Mouse (Mus musculus): ENCODE data around the gene Col16a1. TPM values are rescaled to one million over a fixed set of nuclear protein-coding genes. Genes with fewer than 3 reads are reported as not detected.

Gene Col16a1
- total and polyA plus RNA-seq, 3 experiments: 0.25 to 0.50 TPM; not detected in 1

- no peaks in the 10 kb centered on the region for H3K9me3 ChIP-seq (replicated peaks; ENCODE audit: insufficient read depth, low read length)
- no peak for DNase-seq (ENCODE audit: low read depth, low spot score)
- TF ChIP-seq POLR2A (IDR thresholded peaks at IDR 0.05; ENCODE audit: control insufficient read depth in 1 of 2, insufficient read depth in 1 of 2, low read depth in 1 of 2, low read length in 2 of 2, poor library complexity in 1 of 2) (no peak), MAX (IDR thresholded peaks at IDR 0.05; ENCODE audit: low read length) (no peak), MYC (IDR thresholded peaks at IDR 0.05; ENCODE audit: low read depth, low read length) (no peak), NRF1 (IDR thresholded peaks at IDR 0.05; ENCODE audit: insufficient read depth, low read depth, low read length, poor library complexity, severe bottlenecking) (no peak), CHD1 (IDR thresholded peaks at IDR 0.05; ENCODE audit: low read depth, low read length) (no peak), RAD21 (IDR thresholded peaks at IDR 0.05; ENCODE audit: low read depth, low read length) (no peak), GABPA (IDR thresholded peaks at IDR 0.05; ENCODE audit: low read depth, low read length) (no peak), ETS1 (IDR thresholded peaks at IDR 0.05; ENCODE audit: low read depth, low read length) (no peak)
- H3K27ac ChIP-seq (ENCODE audit: control insufficient read depth, low read depth, low read length): no peak overlapping the region
- H3K79me2 ChIP-seq (ENCODE audit: control insufficient read depth, insufficient read depth, low read length, poor library complexity): no peaks in the 10 kb centered on the region
- H3K27me3 ChIP-seq (ENCODE audit: control insufficient read depth in 1 of 2, insufficient read depth in 2 of 2, low read length in 2 of 2): peaks cover 0 to 13% of the 10 kb centered on the region in 2 experiments; a peak in 2 of 4 replicates
- H3K36me3 ChIP-seq (ENCODE audit: control insufficient read depth in 1 of 2, insufficient read depth in 2 of 2, low read length in 2 of 2): no peaks in the 10 kb centered on the region
- no peak overlapping the region for H3K9ac ChIP-seq (ENCODE audit: control insufficient read depth, low read depth, low read length, poor library complexity, severe bottlenecking)
- no peak overlapping the region for H3K4me3 ChIP-seq (ENCODE audit: control insufficient read depth in 1 of 2, insufficient read depth in 1 of 2, low read depth in 2 of 2, low read length in 2 of 2)
- H3K4me1 ChIP-seq (ENCODE audit: control insufficient read depth in 1 of 2, insufficient read depth in 2 of 2, low read length in 2 of 2): no peaks in the 10 kb centered on the region
Measured at GRCm38 (mm10) chr4:130039351-130039750, 8.3 kb upstream of the Col16a1 start.

- no peaks in the 10 kb centered on the region for H3K4me1 ChIP-seq (ENCODE audit: control insufficient read depth in 1 of 2, insufficient read depth in 2 of 2, low read length in 2 of 2)
- peaks cover 0 to 13% of the 10 kb centered on the region in 2 experiments; a peak in 2 of 4 replicates for H3K27me3 ChIP-seq (ENCODE audit: control insufficient read depth in 1 of 2, insufficient read depth in 2 of 2, low read length in 2 of 2)
- H3K9ac ChIP-seq (ENCODE audit: control insufficient read depth, low read depth, low read length, poor library complexity, severe bottlenecking): no peak overlapping the region
- TF ChIP-seq SIN3A (IDR thresholded peaks at IDR 0.05; ENCODE audit: low read length) (no peak), TBP (IDR thresholded peaks at IDR 0.05; ENCODE audit: low read depth, low read length) (no peak), JUND (IDR thresholded peaks at IDR 0.05; ENCODE audit: low read depth, low read length) (no peak), MEF2A (IDR thresholded peaks at IDR 0.05; ENCODE audit: extremely low read depth, insufficient replicate concordance, low read depth, low read length, poor library complexity, severe bottlenecking) (no peak), ZC3H11A (IDR thresholded peaks at IDR 0.05; ENCODE audit: low read depth, low read length) (no peak), POLR2A (IDR thresholded peaks at IDR 0.05; ENCODE audit: control insufficient read depth in 1 of 2, insufficient read depth in 1 of 2, low read depth in 1 of 2, low read length in 2 of 2, poor library complexity in 1 of 2) (no peak), USF2 (IDR thresholded peaks at IDR 0.05; ENCODE audit: borderline replicate concordance in 1 of 2, insufficient read depth in 1 of 2, low read depth in 1 of 2, low read length in 2 of 2) (no peak), POLR2AphosphoS2 (IDR thresholded peaks at IDR 0.05; ENCODE audit: low read length) (no peak), UBTF (IDR thresholded peaks at IDR 0.05; ENCODE audit: borderline replicate concordance, insufficient read depth, low read depth, low read length) (no peak), RCOR1 (IDR thresholded peaks at IDR 0.05; ENCODE audit: low read depth, low read length) (no peak), ETS1 (IDR thresholded peaks at IDR 0.05; ENCODE audit: low read depth, low read length) (no peak), E2F4 (IDR thresholded peaks at IDR 0.05; ENCODE audit: borderline replicate concordance, low read depth, low read length) (no peak), NELFE (IDR thresholded peaks at IDR 0.05; ENCODE audit: low read depth, low read length) (no peak), KAT2A (conservative IDR thresholded peaks at IDR 0.05; ENCODE audit: low read depth, low read length) (no peak), ZMIZ1 (IDR thresholded peaks at IDR 0.05; ENCODE audit: low read depth, low read length) (no peak), MYB (IDR thresholded peaks at IDR 0.05; ENCODE audit: low read depth, low read length) (no peak), MYC (IDR thresholded peaks at IDR 0.05; ENCODE audit: low read depth, low read length) (no peak), MAX (IDR thresholded peaks at IDR 0.05; ENCODE audit: low read length) (no peak), ELF1 (IDR thresholded peaks at IDR 0.05; ENCODE audit: low read depth, low read length) (no peak), USF1 (IDR thresholded peaks at IDR 0.05; ENCODE audit: low read depth, low read length) (no peak)
- no peak for DNase-seq (ENCODE audit: low read depth, low spot score)
- H3K27ac ChIP-seq (ENCODE audit: control insufficient read depth, low read depth, low read length): no peak overlapping the region
- no peaks in the 10 kb centered on the region for H3K36me3 ChIP-seq (ENCODE audit: control insufficient read depth in 1 of 2, insufficient read depth in 2 of 2, low read length in 2 of 2)
- H3K79me2 ChIP-seq (ENCODE audit: control insufficient read depth, insufficient read depth, low read length, poor library complexity): no peaks in the 10 kb centered on the region
- H3K9me3 ChIP-seq (replicated peaks; ENCODE audit: insufficient read depth, low read length): no peaks in the 10 kb centered on the region
- no peak overlapping the region for H3K4me3 ChIP-seq (ENCODE audit: control insufficient read depth in 1 of 2, insufficient read depth in 1 of 2, low read depth in 2 of 2, low read length in 2 of 2)
Measured at GRCm38 (mm10) chr4:130041076-130041475, 6.6 kb upstream of the Col16a1 start.
